Mouse (Mus musculus) midbrain, embryonic 14.5 days (tissue): ENCODE measurements around the gene Ambra1. TPM values are rescaled to one million over a fixed set of nuclear protein-coding genes. Genes with fewer than 3 reads are reported as not detected.

Experiments
- ATAC-seq: fragments of 200-750 bp; cut with Nextera tagmentation; 2 replicates; pipeline ENCODE4 v1.8.0; 2017; ENCODE audit warnings: moderate number of reproducible peaks, moderate library complexity; ENCODE audit not compliant: low FRiP score, low TSS enrichment
- DNase-seq: peaks from one replicate; pipeline ENCODE4 v3.0.0-alpha.2; 2015
- H3K27ac ChIP-seq: fragments of 300-500 bp; sonication (generic); replicated peaks from 2 replicates; pipeline ENCODE4 v1.5.1; 2014; ENCODE audit warnings: mild to moderate bottlenecking, low read depth, low read length, moderate library complexity
- H3K27me3 ChIP-seq: fragments of 300-500 bp; sonication (generic); 2 replicates; pipeline ENCODE4 v1.6.1; 2014; ENCODE audit warnings: low read length, control low read depth, mixed read lengths; ENCODE audit not compliant: control insufficient read depth, insufficient read depth
- H3K36me3 ChIP-seq: fragments of 300-500 bp; sonication (generic); 2 replicates; pipeline ENCODE4 v1.6.1; 2014; ENCODE audit warnings: low read length, control low read depth; ENCODE audit not compliant: control insufficient read depth, insufficient read depth
- H3K4me1 ChIP-seq: fragments of 300-500 bp; sonication (generic); 2 replicates; pipeline ENCODE4 v1.6.1; 2014; ENCODE audit warnings: mild to moderate bottlenecking, antibody characterized with exemption, low read length, control low read depth; ENCODE audit not compliant: control insufficient read depth, insufficient read depth
- H3K4me2 ChIP-seq: fragments of 300-500 bp; sonication (generic); 2 replicates; pipeline ENCODE4 v1.6.1; 2014; ENCODE audit warnings: mild to moderate bottlenecking, low read length, moderate library complexity
- H3K4me3 ChIP-seq: fragments of 300-500 bp; sonication (generic); replicated peaks from 2 replicates; pipeline ENCODE4 v1.5.1; 2014; ENCODE audit warnings: low read depth, low read length
- H3K9ac ChIP-seq: fragments of 300-500 bp; sonication (generic); replicated peaks from 2 replicates; pipeline ENCODE4 v1.6.1; 2014; ENCODE audit warnings: mild to moderate bottlenecking, low read length, moderate library complexity
- H3K9me3 ChIP-seq: fragments of 300-500 bp; sonication (generic); 2 replicates; pipeline ENCODE4 v1.6.1; 2016; ENCODE audit warnings: low read length, control low read depth, mixed read lengths; ENCODE audit not compliant: control insufficient read depth
- WGBS: fragments of 180-500 bp; shearing (Covaris S2); extraction: QIAGEN DNeasy Blood & Tissue Kit; methylation state at CpG from one replicate; pipeline ENCODE4 v1.1.7; 2014; 5-methylcytosine and 5-hydroxymethylcytosine counted together
- polyA plus RNA-seq: library from polyadenylated mRNA; unstranded; fragments of >200 nt; fragmentation: Nextera tagmentation; extraction: Ambion mirVana; gene quantifications from 2 replicates; pipeline ENCODE4 v1.2.1, GENCODE M21; 2014

Gene Ambra1
- polyA plus RNA-seq, 1 experiment from 2014 or later = 22.8 TPM

DNA sequence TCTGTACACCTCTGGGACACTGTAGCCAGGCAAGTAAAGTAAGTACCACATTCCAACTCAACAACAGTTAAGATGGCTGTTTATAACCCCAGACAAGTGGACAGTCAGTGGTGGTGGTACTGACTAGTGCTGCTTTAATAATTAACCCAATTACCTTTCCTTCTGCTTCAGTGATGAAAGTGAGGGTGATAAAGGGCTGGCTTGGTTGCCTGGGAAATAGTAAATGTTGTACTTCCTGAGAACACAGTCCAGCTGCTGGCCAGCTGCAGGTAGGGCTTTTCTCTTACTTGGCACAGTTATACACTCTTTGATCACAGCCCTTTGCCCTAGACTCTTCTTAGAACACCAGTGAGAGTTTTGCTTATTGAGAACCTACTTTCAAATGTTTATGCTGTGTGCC lies 102.3 kb downstream of the Ambra1 start:
- ATAC-seq (no peak), DNase-seq (no peak)
- H3K27me3 ChIP-seq = no peaks in the 10 kb centered on the region
- no peak overlapping the region for H3K9ac ChIP-seq
- H3K4me3 ChIP-seq = no peak overlapping the region
- no peaks in the 10 kb centered on the region for H3K36me3 ChIP-seq
- H3K27ac ChIP-seq = no peak overlapping the region
- no peaks in the 10 kb centered on the region for H3K9me3 ChIP-seq
- H3K4me1 ChIP-seq = no peaks in the 10 kb centered on the region
- H3K4me2 ChIP-seq = no peak overlapping the region

DNA sequence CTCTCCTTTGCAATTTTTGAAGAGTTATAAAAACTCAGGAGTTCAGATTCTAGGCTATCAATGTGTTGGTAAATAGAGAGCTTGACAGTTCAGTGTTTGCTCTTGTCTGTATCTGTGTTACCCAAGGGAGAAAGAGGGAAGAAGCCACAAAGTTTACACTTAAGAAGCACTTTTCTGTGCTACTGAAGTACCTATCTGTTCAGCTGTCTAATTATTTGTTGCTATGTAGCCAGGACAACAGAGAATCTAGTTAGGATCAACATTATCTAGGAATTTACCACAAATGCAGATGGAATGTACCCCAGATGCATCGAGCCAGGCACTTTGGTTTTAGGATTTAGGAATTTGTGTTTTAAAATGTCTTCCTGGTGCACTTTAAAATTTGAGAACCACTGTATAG lies 104.3 kb downstream of the Ambra1 start:
- Histone ChIP-seq H3K27me3 (no peaks in the 10 kb centered on the region), H3K4me3 (no peak overlapping the region), H3K9me3 (no peaks in the 10 kb centered on the region), H3K36me3 (no peaks in the 10 kb centered on the region), H3K27ac (no peak overlapping the region), H3K9ac (no peak overlapping the region), H3K4me2 (no peak overlapping the region), H3K4me1 (no peaks in the 10 kb centered on the region)
- 85% methylated on average over 1 of the region's 1 CpGs for WGBS
- DNase-seq = no peak
- no peak for ATAC-seq

DNA sequence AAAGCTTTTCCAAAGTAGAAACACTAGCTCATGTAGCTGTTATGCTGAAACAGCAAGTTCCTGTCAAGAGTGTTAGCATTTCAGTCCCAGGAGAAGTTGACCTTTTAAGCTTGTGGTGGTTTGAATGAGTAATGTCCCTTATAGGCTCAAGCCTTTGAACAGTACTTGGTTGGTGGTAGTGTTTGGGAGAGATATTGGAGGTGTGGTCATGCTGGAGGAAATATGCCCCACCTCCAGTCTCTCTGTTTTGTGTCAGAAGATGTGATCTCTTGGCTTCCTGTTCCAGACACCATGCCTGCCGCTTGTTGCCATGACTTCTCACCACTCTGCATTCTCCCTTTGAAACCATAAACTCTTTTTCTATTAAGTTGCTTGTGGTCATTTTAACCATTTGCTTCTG lies 105.1 kb downstream of the Ambra1 start:
- DNase-seq (no peak), ATAC-seq (no peak)
- Histone ChIP-seq H3K4me1 (no peaks in the 10 kb centered on the region), H3K9ac (no peak overlapping the region), H3K27ac (no peak overlapping the region), H3K36me3 (no peaks in the 10 kb centered on the region), H3K4me2 (no peak overlapping the region), H3K9me3 (no peaks in the 10 kb centered on the region), H3K27me3 (no peaks in the 10 kb centered on the region), H3K4me3 (no peak overlapping the region)
- 87% methylated on average over 1 of the region's 1 CpGs for WGBS

DNA sequence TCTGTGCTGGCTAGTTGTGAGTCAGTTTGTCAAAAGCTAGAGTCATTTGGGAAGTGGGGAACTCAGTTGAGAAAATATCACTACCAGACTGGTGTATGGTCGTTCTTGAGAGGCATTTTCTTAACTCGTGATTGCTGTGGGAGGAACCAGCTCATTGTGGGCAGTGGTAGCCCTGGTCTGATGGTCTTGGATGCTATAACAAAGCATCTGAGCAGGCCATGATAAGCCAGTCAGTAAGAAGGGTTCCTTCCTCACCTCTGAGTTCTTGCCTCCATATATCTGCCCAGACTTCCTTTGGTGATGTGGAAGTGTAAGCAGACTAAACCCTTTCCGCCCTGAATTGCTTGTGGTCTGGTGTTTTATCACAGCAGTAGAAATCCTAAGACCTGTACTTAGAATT lies 105.7 kb downstream of the Ambra1 start:
- WGBS = 95% methylated on average over 3 of the region's 3 CpGs
- no peaks in the 10 kb centered on the region for H3K4me1 ChIP-seq
- H3K27me3 ChIP-seq = no peaks in the 10 kb centered on the region
- no peak overlapping the region for H3K4me2 ChIP-seq
- H3K9ac ChIP-seq = no peak overlapping the region
- no peaks in the 10 kb centered on the region for H3K9me3 ChIP-seq
- DNase-seq (no peak), ATAC-seq (no peak)
- H3K27ac ChIP-seq = no peak overlapping the region
- H3K4me3 ChIP-seq = no peak overlapping the region
- H3K36me3 ChIP-seq = no peaks in the 10 kb centered on the region

GRCm38 (mm10) chr2:91844085-91844484 lies 114.2 kb downstream of the Ambra1 start:
- 67% methylated on average over 1 of the region's 1 CpGs for WGBS
- Histone ChIP-seq H3K4me1 (no peaks in the 10 kb centered on the region), H3K36me3 (no peaks in the 10 kb centered on the region), H3K9me3 (no peaks in the 10 kb centered on the region), H3K4me3 (no peak overlapping the region), H3K9ac (no peak overlapping the region), H3K27me3 (no peaks in the 10 kb centered on the region), H3K27ac (no peak overlapping the region), H3K4me2 (no peak overlapping the region)
- ATAC-seq = no peak
- DNase-seq = no peak

DNA sequence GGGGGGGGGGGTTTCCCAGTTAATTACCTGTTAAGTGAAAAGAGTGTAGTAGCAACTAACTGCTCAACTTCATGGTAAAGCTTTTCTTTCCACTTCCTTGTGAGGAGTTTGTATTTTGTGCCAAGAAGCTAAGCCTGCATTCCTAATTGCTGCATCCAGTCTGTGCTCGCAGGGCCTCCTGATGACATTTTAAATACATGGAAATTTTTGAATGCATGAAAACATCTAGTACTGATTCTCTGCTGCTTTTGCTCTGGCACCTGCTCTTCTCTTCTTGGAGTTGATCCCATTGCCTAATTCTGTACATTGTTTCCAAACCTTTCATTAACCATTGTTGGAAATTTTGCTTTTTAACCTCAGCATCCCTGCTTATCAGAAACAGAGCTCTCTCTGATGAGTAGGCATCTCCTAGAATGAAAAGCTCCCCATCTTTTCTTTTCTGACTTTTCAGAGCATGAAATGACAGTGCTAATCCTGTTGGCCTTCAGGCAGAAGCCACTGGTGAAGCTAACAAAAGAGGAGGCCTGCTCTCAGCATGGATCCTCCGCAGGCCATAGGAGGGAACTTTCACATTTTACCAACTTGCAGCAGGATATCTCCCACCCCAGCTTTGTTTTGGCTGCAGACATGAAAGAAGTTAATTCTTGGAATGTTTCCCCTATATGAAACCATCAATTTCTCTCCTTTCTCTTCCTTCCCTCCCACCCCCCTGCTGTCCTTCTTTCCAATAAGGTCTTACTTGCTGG lies 122.7 kb downstream of the Ambra1 start:
- Histone ChIP-seq H3K36me3 (no peaks in the 10 kb centered on the region), H3K4me3 (no peak overlapping the region), H3K27me3 (no peaks in the 10 kb centered on the region), H3K27ac (peak overlapping the region; percentile 41), H3K9ac (no peak overlapping the region), H3K4me1 (0 out of 2 replicates have a peak, but pooled peaks cover 4% of the 10 kb centered on the region), H3K9me3 (no peaks in the 10 kb centered on the region), H3K4me2 (no peak overlapping the region)
- WGBS = 1% methylated on average over 2 of the region's 2 CpGs
- no peak for ATAC-seq
- DNase-seq = peak; percentile 58

- no peak overlapping the region for H3K4me3 ChIP-seq
- no peak overlapping the region for H3K27ac ChIP-seq
- no peak for ATAC-seq
- DNase-seq = no peak
- no peaks in the 10 kb centered on the region for H3K9me3 ChIP-seq
- no peaks in the 10 kb centered on the region for H3K36me3 ChIP-seq
- no peaks in the 10 kb centered on the region for H3K27me3 ChIP-seq
- 0 out of 2 replicates have a peak, but pooled peaks cover 4% of the 10 kb centered on the region for H3K4me1 ChIP-seq
- no peak overlapping the region for H3K4me2 ChIP-seq
- 71% methylated on average over 6 of the region's 6 CpGs for WGBS
- no peak overlapping the region for H3K9ac ChIP-seq
Measured at GRCm38 (mm10) chr2:91854575-91854974, 124.6 kb downstream of the Ambra1 start.

DNA sequence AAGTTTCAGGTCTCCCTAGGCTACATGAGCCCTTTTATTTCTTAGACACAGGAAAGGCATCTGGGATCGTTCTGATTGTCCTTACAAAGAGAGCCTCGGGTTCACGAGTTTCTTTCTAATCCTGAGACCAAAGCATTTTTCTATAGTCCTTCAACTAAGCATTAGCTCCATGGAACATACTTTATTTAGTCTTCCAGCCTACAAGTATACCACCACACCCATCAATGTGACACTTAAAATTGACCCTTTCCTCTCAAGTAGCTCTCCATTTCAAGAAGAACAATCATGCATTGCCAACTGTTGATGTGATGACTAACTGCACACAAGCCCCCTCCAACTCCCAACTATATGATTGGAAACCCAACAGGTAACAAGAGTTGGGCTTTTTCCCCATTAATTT lies 127.0 kb downstream of the Ambra1 start:
- no peak overlapping the region for H3K4me2 ChIP-seq
- ATAC-seq (no peak), DNase-seq (no peak)
- no peaks in the 10 kb centered on the region for H3K27me3 ChIP-seq
- no peak overlapping the region for H3K9ac ChIP-seq
- 0 out of 2 replicates have a peak, but pooled peaks cover 4% of the 10 kb centered on the region for H3K4me1 ChIP-seq
- no peak overlapping the region for H3K4me3 ChIP-seq
- H3K36me3 ChIP-seq = no peaks in the 10 kb centered on the region
- no peak overlapping the region for H3K27ac ChIP-seq
- H3K9me3 ChIP-seq = no peaks in the 10 kb centered on the region
- 65% methylated on average over 3 of the region's 3 CpGs for WGBS

- Histone ChIP-seq H3K36me3 (no peaks in the 10 kb centered on the region), H3K27me3 (no peaks in the 10 kb centered on the region), H3K4me3 (no peak overlapping the region), H3K4me1 (no peaks in the 10 kb centered on the region), H3K9me3 (no peaks in the 10 kb centered on the region), H3K9ac (no peak overlapping the region), H3K27ac (no peak overlapping the region), H3K4me2 (no peak overlapping the region)
- DNase-seq (no peak), ATAC-seq (no peak)
- WGBS = 43% methylated on average over 4 of the region's 4 CpGs
Measured at GRCm38 (mm10) chr2:91859423-91859822, 129.5 kb downstream of the Ambra1 start.
